Mouse (Mus musculus): Measurements from ENCODE around the gene Pla2g7. TPM values are rescaled to one million over a fixed set of nuclear protein-coding genes. Genes with fewer than 3 reads are reported as not detected.

The Pla2g7 gene
- total RNA-seq, 2 experiments from 2014 or later: 98.5 to 111 TPM

GRCm38 (mm10) chr17:43643191-43643590 is 75.3 kb downstream of the Pla2g7 start:
- no peak for DNase-seq (ENCODE audit: extremely low spot score in 1 of 2, low spot score in 1 of 2)

DNA sequence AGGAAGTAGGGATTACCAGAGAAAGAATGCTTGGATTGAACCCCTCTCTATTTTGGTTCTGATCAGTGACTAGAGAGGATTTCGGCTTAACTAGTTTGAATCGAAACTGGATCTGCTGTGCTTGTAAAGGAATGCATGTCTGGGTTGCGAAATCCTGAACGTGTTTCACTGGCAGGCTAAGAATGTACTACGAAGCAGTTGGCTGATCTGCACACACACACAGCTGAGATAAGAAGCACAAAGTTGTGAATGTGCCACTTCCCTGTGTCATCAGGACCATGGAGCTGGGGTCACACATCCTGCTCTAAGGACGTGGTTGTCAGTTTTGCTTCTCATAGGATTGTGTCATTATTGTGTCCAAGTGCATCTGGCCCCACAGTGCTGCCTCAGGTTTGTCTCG is 76.5 kb downstream of the Pla2g7 start:
- DNase-seq (ENCODE audit: extremely low spot score in 1 of 2, low spot score in 1 of 2): no peak

DNA sequence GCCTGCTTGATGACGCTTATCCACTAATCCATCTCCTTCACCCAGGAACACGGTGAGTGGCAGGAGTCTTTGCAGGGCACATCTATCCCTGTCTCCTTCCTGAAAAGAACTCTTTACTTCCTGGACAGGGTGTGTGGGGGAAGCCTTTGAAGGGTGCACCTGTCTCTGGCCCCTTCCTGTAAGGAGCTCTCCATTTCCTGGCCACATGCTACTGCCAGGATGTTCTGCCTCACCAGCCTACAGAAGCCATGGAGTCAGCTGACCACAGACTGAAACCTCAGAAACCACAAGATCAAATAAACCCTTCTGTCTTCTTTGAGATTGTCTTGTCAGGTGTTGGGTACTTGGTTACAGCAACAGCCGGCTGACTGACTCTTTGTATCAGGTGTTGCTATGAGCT is 77.2 kb downstream of the Pla2g7 start:
- no peak for DNase-seq (ENCODE audit: extremely low spot score in 1 of 2, low spot score in 1 of 2)

DNA sequence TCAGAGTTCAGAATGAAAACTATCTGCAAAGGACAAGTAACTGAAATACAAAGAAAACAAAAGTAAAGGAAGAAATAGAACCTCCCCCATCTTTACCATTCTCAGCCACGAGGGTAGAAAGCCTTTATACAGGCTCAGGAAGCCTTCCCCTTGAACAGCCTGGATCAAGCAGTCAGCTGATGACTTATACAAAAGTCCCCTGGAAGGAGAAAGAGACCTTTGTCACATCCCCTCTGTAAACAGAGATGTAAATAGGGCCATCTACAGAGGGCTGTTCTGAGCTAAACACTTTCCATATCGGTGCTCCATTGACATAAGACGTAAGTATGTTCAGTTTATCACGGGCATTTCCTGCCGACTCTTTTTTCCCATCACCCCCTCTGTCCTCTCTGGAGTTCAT is 79.0 kb downstream of the Pla2g7 start:
- DNase-seq (ENCODE audit: extremely low spot score in 1 of 2, low spot score in 1 of 2): no peak

DNA sequence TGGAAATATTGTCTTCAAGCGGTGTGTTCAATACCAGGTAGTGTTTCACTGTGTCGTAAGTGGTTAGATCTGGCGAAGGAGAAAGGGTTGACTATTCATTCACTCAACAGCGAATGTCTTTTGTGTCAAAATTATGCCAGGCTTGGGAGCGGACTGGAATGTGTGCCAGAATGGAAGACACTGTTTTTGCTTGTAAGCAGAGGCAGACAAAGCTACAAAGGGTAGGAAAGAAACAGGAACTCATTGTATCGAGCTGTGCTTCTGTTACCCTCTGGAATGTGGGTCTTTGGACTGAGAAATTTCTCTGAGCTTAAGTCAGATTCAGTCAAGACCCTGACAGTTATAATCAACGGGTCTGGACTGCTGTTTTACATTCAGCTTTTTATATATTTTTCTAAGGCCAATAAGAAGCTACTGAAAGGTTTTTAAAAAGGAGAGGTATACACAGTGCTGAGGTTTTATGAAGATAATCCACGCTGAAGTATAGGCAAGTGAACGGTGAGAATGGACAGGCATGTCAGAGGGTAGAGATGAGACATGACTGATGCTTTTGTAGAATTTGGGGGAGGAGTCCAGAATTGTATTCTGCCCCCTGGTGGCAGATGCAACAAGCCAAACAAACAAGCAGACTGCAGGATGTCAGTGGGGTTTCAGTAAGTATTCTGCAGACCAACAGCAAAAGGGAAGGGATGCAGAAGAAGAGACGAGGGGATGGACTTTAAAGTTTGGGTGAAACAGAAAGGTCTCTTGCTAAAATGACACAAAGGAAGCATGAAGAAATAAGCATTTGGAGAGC is 81.9 kb downstream of the Pla2g7 start:
- DNase-seq (ENCODE audit: extremely low spot score in 1 of 2, low spot score in 1 of 2): peak in 1 of 2 experiments; percentile 24

DNA sequence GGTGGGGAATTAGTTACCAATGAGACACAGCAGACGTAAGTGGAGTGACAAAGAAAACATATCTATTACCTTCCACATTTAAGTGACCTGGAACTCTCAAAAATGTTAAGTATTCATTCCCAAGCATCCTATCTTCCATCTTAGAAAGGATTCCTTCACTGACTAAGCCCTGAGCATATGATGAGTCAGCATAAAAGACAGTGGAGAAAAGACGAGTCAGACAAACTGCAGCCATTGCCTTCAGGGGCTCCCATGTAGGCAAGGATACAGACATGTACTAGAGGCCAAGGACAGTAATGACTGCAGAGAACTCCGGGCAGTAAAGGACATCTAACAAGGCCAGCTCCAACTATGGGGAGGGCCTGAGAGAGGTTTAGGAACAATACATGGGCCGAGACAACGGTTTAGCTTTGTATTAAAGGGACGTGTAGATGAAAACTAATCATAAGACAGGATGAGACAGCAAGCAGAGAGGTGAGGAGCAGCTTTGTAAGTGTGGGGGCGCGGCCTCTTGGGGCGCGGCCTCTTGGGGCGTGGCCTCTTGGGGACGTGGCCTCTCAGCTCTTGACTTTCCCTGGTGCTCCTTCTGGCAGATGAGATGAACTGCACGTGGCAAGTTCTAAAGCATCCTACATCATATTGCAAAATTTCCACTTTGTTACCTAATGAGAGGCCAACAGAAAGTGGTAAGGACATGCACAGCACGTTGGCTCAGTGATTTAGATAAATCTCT is 83.6 kb downstream of the Pla2g7 start:
- no peak for DNase-seq (ENCODE audit: extremely low spot score in 1 of 2, low spot score in 1 of 2)

Other genes starting within 250 kb of the Pla2g7 start
- 10 to 100 TPM; 28.1 to 33.1 TPM for gene Adgrf5, start 207.6 kb upstream of the Pla2g7 start, total RNA-seq (2021)
- gene Mep1a, start 65.3 kb upstream of the Pla2g7 start, total RNA-seq (2021): not detected
- gene Ankrd66, start 24.5 kb upstream of the Pla2g7 start, total RNA-seq (2021): under 1 TPM; 0.38 to 0.42 TPM
- gene Tdrd6, start 62.2 kb downstream of the Pla2g7 start, total RNA-seq (2021): under 1 TPM; 0.20 to 0.33 TPM
- 10 to 100 TPM; 30.8 to 36.0 TPM for gene Slc25a27, start 99.1 kb downstream of the Pla2g7 start, total RNA-seq (2021)
- gene Cyp39a1, start 99.3 kb downstream of the Pla2g7 start, total RNA-seq (2021): 1 to 10 TPM; 1.1 TPM
- 10 to 100 TPM; 61.8 to 70.1 TPM for gene Rcan2, start 233.3 kb downstream of the Pla2g7 start, total RNA-seq (2021)

Data from layer of hippocampus, postnatal 25 days (tissue).